Mouse (Mus musculus): Measurements from ENCODE around the gene Slc25a13.

- TF ChIP-seq CTCF (conservative IDR thresholded peaks at IDR 0.05; ENCODE audit: low read length) (no peak), NANOG (IDR thresholded peaks at IDR 0.05; ENCODE audit: borderline replicate concordance, low read length) (no peak), POU5F1 (IDR thresholded peaks at IDR 0.05; ENCODE audit: borderline replicate concordance, low read length) (no peak)
Observed at GRCm38 (mm10) chr6:6149329-6149728, 67.6 kb downstream of the Slc25a13 start.
